In genomic region chr4:151618420-151619310, GRCm38 (mm10) we compare ENCODE assay signal across 10 mouse cellular contexts.
DNase-seq lines count a peak whose midpoint lies in the region; ATAC-seq lines count a peak whose summit lies in the region.
"Had no signal": no experiment of that assay in that cellular context is flagged by ENCODE, and none has a peak within 500 bp of the region (broad histone marks: within the 10 kb centered on the region; RNA-seq: fewer than 3 reads in every experiment).

No protein-coding gene starts in this region.

- no peaks in the 10 kb centered on the region for H3K36me3 ChIP-seq in hindbrain, embryonic 10.5 days
- no peaks in the 10 kb centered on the region for H3K36me3 ChIP-seq in neural tube, embryonic 11.5 days (ENCODE audit: control insufficient read depth, insufficient read depth, low read length)
- H3K36me3 ChIP-seq: lung, embryonic 15.5 days had no signal

- peaks cover 29% of the 10 kb centered on the region for H3K4me1 ChIP-seq in hindbrain, embryonic 10.5 days (replicated peaks)
- H3K4me1 ChIP-seq in neural tube, embryonic 11.5 days (ENCODE audit: control insufficient read depth, insufficient read depth, low read length): peaks cover 13% of the 10 kb centered on the region
- H3K4me1 ChIP-seq: lung, embryonic 15.5 days had no signal

- peak; percentile 46 to 55 for DNase-seq in kidney, postnatal 4 days
- DNase-seq in kidney, postnatal 36 days: no peak
- peak; percentile 14 to 35 for DNase-seq in adrenal gland, postnatal 36 days
- DNase-seq in hindbrain, embryonic 10.5 days (ENCODE audit: low spot score): peak; percentile 56
- peak; percentile 49 for DNase-seq in neural tube, embryonic 11.5 days (ENCODE audit: low spot score)
- no peak for DNase-seq in spleen, postnatal 14 days (ENCODE audit: low spot score in 2 of 2)
- DNase-seq in ovary, postnatal 36 days (ENCODE audit: low spot score): no peak
- no peak for DNase-seq in thymus, adult 18-20 months
- DNase-seq: thymus, adult 2 months had no signal

- H3K27me3 ChIP-seq in hindbrain, embryonic 10.5 days (ENCODE audit: insufficient read depth, poor library complexity, severe bottlenecking): no peaks in the 10 kb centered on the region
- no peaks in the 10 kb centered on the region for H3K27me3 ChIP-seq in neural tube, embryonic 11.5 days (ENCODE audit: control insufficient read depth, insufficient read depth, low read length)
- H3K27me3 ChIP-seq: lung, embryonic 15.5 days had no signal

- H3K9ac ChIP-seq in neural tube, embryonic 11.5 days (ENCODE audit: low read length): peak overlapping the region; percentile 42
- H3K9ac ChIP-seq: lung, embryonic 15.5 days had no signal

- 35% methylated on average over 21 of the region's 21 CpGs for WGBS in hindbrain, embryonic 10.5 days
- 41% methylated on average over 21 of the region's 21 CpGs for WGBS in neural tube, embryonic 11.5 days

- peak; percentile 31; the same call in 1 of the 2 replicates for ATAC-seq in neural tube, embryonic 11.5 days (ENCODE audit: insufficient read depth, low FRiP score, low TSS enrichment)

- no peak overlapping the region for H3K4me2 ChIP-seq in neural tube, embryonic 11.5 days (ENCODE audit: low read depth)
- H3K4me2 ChIP-seq: lung, embryonic 15.5 days had no signal

- peaks cover 9% of the 10 kb centered on the region; the same call in 1 of the 2 replicates for H3K9me3 ChIP-seq in hindbrain, embryonic 10.5 days
- no peaks in the 10 kb centered on the region for H3K9me3 ChIP-seq in neural tube, embryonic 11.5 days (ENCODE audit: control insufficient read depth, low read length)
- H3K9me3 ChIP-seq: lung, embryonic 15.5 days had no signal

- H3K4me3 ChIP-seq in hindbrain, embryonic 10.5 days: peak overlapping the region; percentile 18; the same call in 1 of the 2 replicates
- no peak overlapping the region for H3K4me3 ChIP-seq in neural tube, embryonic 11.5 days (ENCODE audit: low read depth, low read length)
- H3K4me3 ChIP-seq: lung, embryonic 15.5 days had no signal

- peak overlapping the region; percentile 76 for H3K27ac ChIP-seq in hindbrain, embryonic 10.5 days
- 0 out of 2 replicates have a peak overlapping the region, but pooled peaks have one; percentile 44 for H3K27ac ChIP-seq in neural tube, embryonic 11.5 days (ENCODE audit: low read depth, low read length)
- H3K27ac ChIP-seq: lung, embryonic 15.5 days had no signal

Comparison
In these comparisons a context has a peak if more than half of its experiments do, and no peak if none do; other contexts are left out.
1. DNase-seq: peak in kidney, postnatal 4 days (2 of 2), adrenal gland, postnatal 36 days (2 of 2), hindbrain, embryonic 10.5 days (single experiment) and neural tube, embryonic 11.5 days (single experiment); none in kidney, postnatal 36 days (0 of 2), spleen, postnatal 14 days (0 of 2), ovary, postnatal 36 days (single experiment) and thymus, adult 18-20 months (0 of 2).